Mouse (Mus musculus): ENCODE measurements around the gene Zfp790.

The Zfp790 gene

GRCm38 (mm10) chr7:29815910-29816429, at the start of gene Zfp790:
Gene Zfp790, plus strand, starts transcription at chr7:29816114.
- DNase-seq, result peak; percentile 90

- peak; percentile 89 for DNase-seq
Observed at GRCm38 (mm10) chr7:29767058-29767686, 48.7 kb upstream of the Zfp790 start.

GRCm38 (mm10) chr7:29768090-29768900, 47.6 kb upstream of the Zfp790 start, which contains the start of gene Zfp84:
Gene Zfp84, plus strand, starts transcription at chr7:29768552.
- peak; percentile 94 for DNase-seq

GRCm38 (mm10) chr7:29768980-29769379, 46.9 kb upstream of the Zfp790 start:
- no peak for DNase-seq

- DNase-seq, result no peak
Observed at GRCm38 (mm10) chr7:29773503-29773902, 42.4 kb upstream of the Zfp790 start.

- DNase-seq, result no peak
Observed at GRCm38 (mm10) chr7:29774371-29774770, 41.5 kb upstream of the Zfp790 start.

GRCm38 (mm10) chr7:29776568-29776967, 39.3 kb upstream of the Zfp790 start:
- DNase-seq, result no peak

GRCm38 (mm10) chr7:29777372-29777771, 38.5 kb upstream of the Zfp790 start:
- no peak for DNase-seq

- peak; percentile 89 for DNase-seq
Observed at GRCm38 (mm10) chr7:29783871-29784551, 31.9 kb upstream of the Zfp790 start, which contains the start of gene Zfp30. Gene Zfp30, plus strand, starts transcription at chr7:29783998.

- DNase-seq, result no peak
Observed at GRCm38 (mm10) chr7:29785023-29785422, 30.9 kb upstream of the Zfp790 start.

GRCm38 (mm10) chr7:29785888-29786287, 30.0 kb upstream of the Zfp790 start:
- DNase-seq, result no peak

GRCm38 (mm10) chr7:29792906-29793305, 23.0 kb upstream of the Zfp790 start:
- DNase-seq, result no peak

GRCm38 (mm10) chr7:29807046-29807445, 8.9 kb upstream of the Zfp790 start:
- DNase-seq, result no peak

GRCm38 (mm10) chr7:29812244-29812643, 3.7 kb upstream of the Zfp790 start:
- no peak for DNase-seq

- DNase-seq, result no peak
Observed at GRCm38 (mm10) chr7:29814381-29814780, 1.5 kb upstream of the Zfp790 start.

GRCm38 (mm10) chr7:29815061-29815784, 691 bp upstream of the Zfp790 start:
- peak; percentile 34 for DNase-seq

- DNase-seq, result peak; percentile 83
Observed at GRCm38 (mm10) chr7:29818619-29819254, 2.8 kb downstream of the Zfp790 start.

GRCm38 (mm10) chr7:29828001-29828400, 12.1 kb downstream of the Zfp790 start:
- DNase-seq, result no peak

- DNase-seq, result no peak
Observed at GRCm38 (mm10) chr7:29829804-29830203, 13.9 kb downstream of the Zfp790 start.

GRCm38 (mm10) chr7:29836816-29837215, 20.9 kb downstream of the Zfp790 start:
- no peak for DNase-seq

GRCm38 (mm10) chr7:29839256-29839655, 23.3 kb downstream of the Zfp790 start:
- no peak for DNase-seq

- DNase-seq, result no peak
Observed at GRCm38 (mm10) chr7:29842105-29842504, 26.2 kb downstream of the Zfp790 start.
